ENCODE assay signal across 8 mouse cellular contexts in the genomic region with DNA sequence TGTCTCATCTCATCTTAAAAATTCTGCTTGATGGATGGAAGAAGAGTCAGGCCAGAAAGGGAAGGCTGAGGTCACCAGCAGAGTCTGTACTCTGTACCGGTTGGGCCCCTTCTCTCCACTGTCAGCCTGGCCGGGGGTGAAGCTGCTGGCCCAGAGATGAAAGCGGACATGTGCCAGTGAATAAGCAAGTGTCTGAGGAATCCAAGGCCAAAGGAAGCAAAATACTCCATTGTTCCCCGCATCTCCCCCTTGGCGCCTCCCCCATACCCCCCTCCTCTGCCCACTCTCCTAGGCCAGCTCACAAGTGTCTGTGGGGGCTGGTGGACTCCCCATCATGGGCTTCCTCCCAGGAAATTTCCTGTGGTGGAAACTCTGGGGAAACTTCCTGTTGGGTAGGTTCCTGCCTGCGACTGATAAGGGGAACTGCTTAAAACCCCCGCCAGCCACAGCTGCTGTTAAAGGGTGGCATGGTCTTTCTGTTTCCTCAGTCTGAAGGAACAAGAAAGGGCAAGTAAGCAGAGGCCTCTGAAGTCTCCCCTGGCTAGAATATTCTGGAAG.
DNase-seq lines count a peak whose midpoint lies in the region; ATAC-seq and TF ChIP-seq lines count a peak whose summit lies in the region.

No protein-coding gene starts in this region.

- peak; percentile 55; the same call in 1 of the 2 replicates for ATAC-seq in embryonic facial prominence, embryonic 14.5 days (ENCODE audit: low read depth)
- no peak for ATAC-seq in limb, embryonic 12.5 days (ENCODE audit: insufficient number of reproducible peaks, insufficient read depth, low FRiP score, low TSS enrichment, low read depth)
- ATAC-seq in midbrain, embryonic 13.5 days, result peak; percentile 66

- no peak for TF ChIP-seq CTCF in lung, adult 2 months (IDR thresholded peaks at IDR 0.05; ENCODE audit: insufficient read depth, low read length)

- H3K4me2 ChIP-seq in embryonic facial prominence, embryonic 14.5 days (ENCODE audit: low read depth, low read length), result no peak overlapping the region
- H3K4me2 ChIP-seq in limb, embryonic 12.5 days, result no peak overlapping the region
- no peak overlapping the region for H3K4me2 ChIP-seq in midbrain, embryonic 13.5 days (replicated peaks)

- DNase-seq in lung, adult 18-20 months, result peak; percentile 57 to 59
- no peak for DNase-seq in lung, adult 2 months
- peak; percentile 52 for DNase-seq in embryonic facial prominence, embryonic 14.5 days (ENCODE audit: low spot score)
- DNase-seq in hindbrain, embryonic 10.5 days (ENCODE audit: low spot score), result peak; percentile 28
- peak; percentile 73 for DNase-seq in testis, postnatal 10 days (ENCODE audit: low spot score)
- no peak for DNase-seq in urinary bladder, postnatal 25 days (ENCODE audit: low spot score)

- no peak for TF ChIP-seq POLR2A in lung, adult 2 months (IDR thresholded peaks at IDR 0.05; ENCODE audit: borderline replicate concordance, extremely low read depth, low read depth, low read length)

- H3K27me3 ChIP-seq in embryonic facial prominence, embryonic 14.5 days (replicated peaks; ENCODE audit: control insufficient read depth, insufficient read depth, low read length), result no peaks in the 10 kb centered on the region
- H3K27me3 ChIP-seq in hindbrain, embryonic 10.5 days (ENCODE audit: insufficient read depth, poor library complexity, severe bottlenecking), result no peaks in the 10 kb centered on the region
- H3K27me3 ChIP-seq in limb, embryonic 12.5 days, result no peaks in the 10 kb centered on the region
- no peaks in the 10 kb centered on the region for H3K27me3 ChIP-seq in midbrain, embryonic 13.5 days

- H3K9ac ChIP-seq in embryonic facial prominence, embryonic 14.5 days (ENCODE audit: low read depth, low read length), result no peak overlapping the region
- no peak overlapping the region for H3K9ac ChIP-seq in limb, embryonic 12.5 days (replicated peaks)
- no peak overlapping the region for H3K9ac ChIP-seq in midbrain, embryonic 13.5 days (replicated peaks)

- 26% methylated on average over 7 of the region's 7 CpGs for WGBS in lung, adult 2 months
- 40% methylated on average over 7 of the region's 7 CpGs for WGBS in embryonic facial prominence, embryonic 14.5 days
- 38% methylated on average over 7 of the region's 7 CpGs for WGBS in hindbrain, embryonic 10.5 days
- WGBS in limb, embryonic 12.5 days, result 60% methylated on average over 7 of the region's 7 CpGs
- WGBS in midbrain, embryonic 13.5 days, result 33% methylated on average over 7 of the region's 7 CpGs

- H3K4me3 ChIP-seq in lung, adult 2 months (replicated peaks; ENCODE audit: extremely low read depth, low read depth, low read length), result no peak overlapping the region
- H3K4me3 ChIP-seq in embryonic facial prominence, embryonic 14.5 days (ENCODE audit: low read depth, low read length), result no peak overlapping the region
- no peak overlapping the region for H3K4me3 ChIP-seq in hindbrain, embryonic 10.5 days
- no peak overlapping the region for H3K4me3 ChIP-seq in limb, embryonic 12.5 days (replicated peaks)
- no peak overlapping the region for H3K4me3 ChIP-seq in midbrain, embryonic 13.5 days (replicated peaks)

- H3K9me3 ChIP-seq in embryonic facial prominence, embryonic 14.5 days (ENCODE audit: control insufficient read depth, low read length), result no peaks in the 10 kb centered on the region
- H3K9me3 ChIP-seq in hindbrain, embryonic 10.5 days, result no peaks in the 10 kb centered on the region
- H3K9me3 ChIP-seq in limb, embryonic 12.5 days, result no peaks in the 10 kb centered on the region
- H3K9me3 ChIP-seq in midbrain, embryonic 13.5 days, result no peaks in the 10 kb centered on the region

- no peak overlapping the region for H3K27ac ChIP-seq in embryonic facial prominence, embryonic 14.5 days (replicated peaks; ENCODE audit: low read depth, low read length)
- peak overlapping the region; percentile 78 for H3K27ac ChIP-seq in hindbrain, embryonic 10.5 days
- H3K27ac ChIP-seq in limb, embryonic 12.5 days, result 0 out of 2 replicates have a peak overlapping the region, but pooled peaks have one; percentile 50
- H3K27ac ChIP-seq in midbrain, embryonic 13.5 days, result peak overlapping the region; percentile 45; the same call in 1 of the 2 replicates

- H3K4me1 ChIP-seq in lung, adult 2 months (ENCODE audit: control insufficient read depth, insufficient read depth, low read length), result peaks cover 9% of the 10 kb centered on the region
- peaks cover 28% of the 10 kb centered on the region for H3K4me1 ChIP-seq in embryonic facial prominence, embryonic 14.5 days (ENCODE audit: control insufficient read depth, insufficient read depth, low read length)
- peaks cover 34% of the 10 kb centered on the region for H3K4me1 ChIP-seq in hindbrain, embryonic 10.5 days (replicated peaks)
- peaks cover 31% of the 10 kb centered on the region for H3K4me1 ChIP-seq in limb, embryonic 12.5 days (replicated peaks)
- H3K4me1 ChIP-seq in midbrain, embryonic 13.5 days (replicated peaks), result peaks cover 35% of the 10 kb centered on the region

- H3K36me3 ChIP-seq in embryonic facial prominence, embryonic 14.5 days (ENCODE audit: control insufficient read depth, insufficient read depth, low read length), result no peaks in the 10 kb centered on the region
- no peaks in the 10 kb centered on the region for H3K36me3 ChIP-seq in hindbrain, embryonic 10.5 days
- no peaks in the 10 kb centered on the region for H3K36me3 ChIP-seq in limb, embryonic 12.5 days
- H3K36me3 ChIP-seq in midbrain, embryonic 13.5 days, result no peaks in the 10 kb centered on the region

Comparison
In these comparisons a context has a peak if more than half of its experiments do, and no peak if none do; other contexts are left out.
1. DNase-seq: peak in lung, adult 18-20 months (2 of 2), embryonic facial prominence, embryonic 14.5 days (single experiment), hindbrain, embryonic 10.5 days (single experiment) and testis, postnatal 10 days (single experiment); none in lung, adult 2 months (single experiment) and urinary bladder, postnatal 25 days (single experiment).